Mouse (Mus musculus) kidney, adult 2 months (tissue): ENCODE results near the gene Gal3st2.
"Not testable (repeated sequence)": the region's sequence is repeated elsewhere in the genome, so short reads cannot be mapped to it uniquely, and the experiment has no call there.

Source experiments
- CTCF ChIP-seq: fragments of 200-500 bp; conservative IDR thresholded peaks from 2 replicates; pipeline ENCODE4 v1.5.1; 2011; ENCODE audit warnings: low read depth, mild to moderate bottlenecking, control low read depth, low read length, moderate library complexity, mixed read lengths; ENCODE audit not compliant: insufficient read depth, insufficient read length
- POLR2A ChIP-seq: fragments of 200-500 bp; IDR thresholded peaks from one replicate; pipeline ENCODE4 v1.6.1; 2011; ENCODE audit warnings: low read depth, low read length, control low read depth

- not testable (repeated sequence) for TF ChIP-seq POLR2A
- TF ChIP-seq CTCF: 0 out of 2 replicates have a peak, but pooled peaks have one; percentile 19
These were observed 29.8 kb downstream of the Gal3st2 start for GRCm38 (mm10) chr1:93890936-93891335.
